Mouse (Mus musculus) forebrain, embryonic 14.5 days (tissue): ENCODE results near the gene Pacs1. TPM values are rescaled to one million over a fixed set of nuclear protein-coding genes. Genes with fewer than 3 reads are reported as not detected.

Source experiments
- ATAC-seq: fragments of 200-750 bp; cut with Nextera tagmentation; 2 replicates; pipeline ENCODE4 v1.8.0; 2017; ENCODE audit warnings: mild to moderate bottlenecking, moderate library complexity
- DNase-seq: peaks from one replicate; pipeline ENCODE4 v3.0.0-alpha.2; 2015; ENCODE audit warnings: low spot score
- H3K27ac ChIP-seq: fragments of 300-500 bp; sonication (generic); 2 replicates; pipeline ENCODE4 v1.5.1; 2014; ENCODE audit warnings: low read depth, mild to moderate bottlenecking, control low read depth, low read length, moderate library complexity
- H3K27me3 ChIP-seq: fragments of 300-500 bp; sonication (generic); replicated peaks from 2 replicates; pipeline ENCODE4 v1.6.1; 2014; ENCODE audit warnings: low read length, control low read depth, mixed read lengths; ENCODE audit not compliant: control insufficient read depth, insufficient read depth
- H3K36me3 ChIP-seq: fragments of 300-500 bp; sonication (generic); 2 replicates; pipeline ENCODE4 v1.6.1; 2014; ENCODE audit warnings: low read length, control low read depth; ENCODE audit not compliant: control insufficient read depth, insufficient read depth
- H3K4me1 ChIP-seq: fragments of 300-500 bp; sonication (generic); 2 replicates; pipeline ENCODE4 v1.6.1; 2014; ENCODE audit warnings: antibody characterized with exemption, low read length, control low read depth; ENCODE audit not compliant: control insufficient read depth, insufficient read depth
- H3K4me2 ChIP-seq: fragments of 300-500 bp; sonication (generic); 2 replicates; pipeline ENCODE4 v1.6.1; 2014; ENCODE audit warnings: mild to moderate bottlenecking, control low read depth, low read length
- H3K4me3 ChIP-seq: fragments of 300-500 bp; sonication (generic); 2 replicates; pipeline ENCODE4 v1.5.1; 2014; ENCODE audit warnings: low read depth, low read length, control low read depth
- H3K9ac ChIP-seq: fragments of 300-500 bp; sonication (generic); 2 replicates; pipeline ENCODE4 v1.6.1; 2014; ENCODE audit warnings: mild to moderate bottlenecking, low read length, control low read depth, moderate library complexity
- H3K9me3 ChIP-seq: fragments of 300-500 bp; sonication (generic); replicated peaks from 2 replicates; pipeline ENCODE4 v1.6.1; 2016; ENCODE audit warnings: low read length, control low read depth, mixed read lengths; ENCODE audit not compliant: control insufficient read depth
- WGBS: fragments of 180-500 bp; shearing (Covaris S2); extraction: QIAGEN DNeasy Blood & Tissue Kit; methylation state at CpG from one replicate; pipeline ENCODE4 v1.1.7; 2014; 5-methylcytosine and 5-hydroxymethylcytosine counted together
- polyA plus RNA-seq: library from polyadenylated mRNA; unstranded; fragments of >200 nt; fragmentation: Nextera tagmentation; extraction: Ambion mirVana; gene quantifications from 2 replicates; pipeline ENCODE4 v1.2.1, GENCODE M21; 2014

Gene Pacs1
- polyA plus RNA-seq, 1 experiment from 2014 or later, result 25.0 TPM

GRCm38 (mm10) chr19:5195417-5196035, 77.4 kb downstream of the Pacs1 start:
- peak; percentile 78 for DNase-seq
- WGBS, result 55% methylated on average over 7 of the region's 7 CpGs
- no peaks in the 10 kb centered on the region for H3K27me3 ChIP-seq

GRCm38 (mm10) chr19:5192397-5192796, 80.5 kb downstream of the Pacs1 start:
- Histone ChIP-seq H3K9me3 (no peaks in the 10 kb centered on the region), H3K4me3 (no peak overlapping the region), H3K4me1 (no peaks in the 10 kb centered on the region), H3K27me3 (no peaks in the 10 kb centered on the region), H3K27ac (no peak overlapping the region), H3K9ac (no peak overlapping the region), H3K36me3 (no peaks in the 10 kb centered on the region), H3K4me2 (no peak overlapping the region)
- ATAC-seq (no peak), DNase-seq (no peak)

More at GRCm38 (mm10) chr19:5195417-5196035, 77.4 kb downstream of the Pacs1 start:
- H3K9me3 ChIP-seq, result no peaks in the 10 kb centered on the region
- H3K4me3 ChIP-seq, result no peak overlapping the region
- no peak overlapping the region for H3K4me2 ChIP-seq
- ATAC-seq, result no peak
- no peak overlapping the region for H3K9ac ChIP-seq
- no peak overlapping the region for H3K27ac ChIP-seq
- H3K4me1 ChIP-seq, result no peaks in the 10 kb centered on the region
- no peaks in the 10 kb centered on the region for H3K36me3 ChIP-seq

GRCm38 (mm10) chr19:5187439-5187838, 85.5 kb downstream of the Pacs1 start:
- H3K4me1 ChIP-seq, result no peaks in the 10 kb centered on the region
- ATAC-seq (no peak), DNase-seq (no peak)
- H3K9ac ChIP-seq, result no peak overlapping the region
- H3K36me3 ChIP-seq, result no peaks in the 10 kb centered on the region
- H3K4me3 ChIP-seq, result no peak overlapping the region
- H3K9me3 ChIP-seq, result no peaks in the 10 kb centered on the region; the same call in 1 of the 2 replicates
- H3K27me3 ChIP-seq, result no peaks in the 10 kb centered on the region
- H3K4me2 ChIP-seq, result no peak overlapping the region
- WGBS, result 81% methylated on average over 2 of the region's 2 CpGs
- no peak overlapping the region for H3K27ac ChIP-seq

- H3K4me2 ChIP-seq, result no peak overlapping the region
- no peaks in the 10 kb centered on the region for H3K36me3 ChIP-seq
- no peak overlapping the region for H3K9ac ChIP-seq
- 37% methylated on average over 2 of the region's 2 CpGs for WGBS
- no peaks in the 10 kb centered on the region for H3K4me1 ChIP-seq
- ATAC-seq, result no peak
- no peaks in the 10 kb centered on the region for H3K27me3 ChIP-seq
- peak; percentile 75 for DNase-seq
- H3K4me3 ChIP-seq, result no peak overlapping the region
- no peak overlapping the region for H3K27ac ChIP-seq
- no peaks in the 10 kb centered on the region; the same call in 1 of the 2 replicates for H3K9me3 ChIP-seq
Observed at GRCm38 (mm10) chr19:5181926-5182325, 91.0 kb downstream of the Pacs1 start.

- no peaks in the 10 kb centered on the region for H3K36me3 ChIP-seq
- H3K4me2 ChIP-seq, result no peak overlapping the region
Observed at GRCm38 (mm10) chr19:5178631-5179030, 94.3 kb downstream of the Pacs1 start.

GRCm38 (mm10) chr19:5170430-5170829, 102.5 kb downstream of the Pacs1 start:
- no peaks in the 10 kb centered on the region for H3K4me1 ChIP-seq
- H3K4me2 ChIP-seq, result no peak overlapping the region
- H3K9ac ChIP-seq, result no peak overlapping the region
- ATAC-seq (no peak), DNase-seq (no peak)
- 83% methylated on average over 1 of the region's 1 CpGs for WGBS
- no peaks in the 10 kb centered on the region; the same call in 1 of the 2 replicates for H3K36me3 ChIP-seq
- H3K27me3 ChIP-seq, result no peaks in the 10 kb centered on the region
- H3K27ac ChIP-seq, result no peak overlapping the region
- no peak overlapping the region for H3K4me3 ChIP-seq
- no peaks in the 10 kb centered on the region for H3K9me3 ChIP-seq

More at GRCm38 (mm10) chr19:5178631-5179030, 94.3 kb downstream of the Pacs1 start:
- Histone ChIP-seq H3K27me3 (no peaks in the 10 kb centered on the region), H3K9me3 (no peaks in the 10 kb centered on the region), H3K9ac (no peak overlapping the region), H3K4me3 (no peak overlapping the region), H3K27ac (no peak overlapping the region), H3K4me1 (no peaks in the 10 kb centered on the region)
- 51% methylated on average over 5 of the region's 5 CpGs for WGBS
- DNase-seq (no peak), ATAC-seq (no peak)

GRCm38 (mm10) chr19:5167477-5167876, 105.4 kb downstream of the Pacs1 start:
- Histone ChIP-seq H3K4me2 (no peak overlapping the region), H3K9me3 (no peaks in the 10 kb centered on the region), H3K9ac (no peak overlapping the region), H3K27me3 (no peaks in the 10 kb centered on the region), H3K4me3 (no peak overlapping the region), H3K4me1 (no peaks in the 10 kb centered on the region), H3K36me3 (no peaks in the 10 kb centered on the region; the same call in 1 of the 2 replicates), H3K27ac (no peak overlapping the region)
- ATAC-seq (no peak), DNase-seq (no peak)
- WGBS, result 94% methylated on average over 4 of the region's 4 CpGs

- no peaks in the 10 kb centered on the region for H3K9me3 ChIP-seq
- WGBS, result 64% methylated on average over 2 of the region's 2 CpGs
- ATAC-seq, result no peak
- DNase-seq, result no peak
- H3K27ac ChIP-seq, result no peak overlapping the region
- no peaks in the 10 kb centered on the region for H3K4me1 ChIP-seq
- no peak overlapping the region for H3K4me2 ChIP-seq
- H3K9ac ChIP-seq, result no peak overlapping the region
- H3K27me3 ChIP-seq, result no peaks in the 10 kb centered on the region
- H3K36me3 ChIP-seq, result no peaks in the 10 kb centered on the region; the same call in 1 of the 2 replicates
- H3K4me3 ChIP-seq, result no peak overlapping the region
Observed at GRCm38 (mm10) chr19:5164380-5164779, 108.5 kb downstream of the Pacs1 start.

- no peaks in the 10 kb centered on the region for H3K4me1 ChIP-seq
- H3K9ac ChIP-seq, result no peak overlapping the region
- H3K27ac ChIP-seq, result no peak overlapping the region
- 96% methylated on average over 3 of the region's 3 CpGs for WGBS
- DNase-seq (no peak), ATAC-seq (no peak)
- no peak overlapping the region for H3K4me2 ChIP-seq
- no peak overlapping the region for H3K4me3 ChIP-seq
- H3K9me3 ChIP-seq, result no peaks in the 10 kb centered on the region
- H3K36me3 ChIP-seq, result no peaks in the 10 kb centered on the region; the same call in 1 of the 2 replicates
- no peaks in the 10 kb centered on the region for H3K27me3 ChIP-seq
Observed at GRCm38 (mm10) chr19:5161913-5162312, 111.0 kb downstream of the Pacs1 start.
